Mouse (Mus musculus) left cerebral cortex, postnatal 4 days (tissue): ENCODE data around the gene Wdr46. TPM values are rescaled to one million over a fixed set of nuclear protein-coding genes. Genes with fewer than 3 reads are reported as not detected.
"Not testable (repeated sequence)": the region's sequence is repeated elsewhere in the genome, so short reads cannot be mapped to it uniquely, and the experiment has no call there.

ENCODE experiments used
- DNase-seq: peaks from one replicate; pipeline ENCODE4 v3.0.0-alpha.2; 2022
- intact Hi-C: fragments of 180-260 bp; cut with DNase I; formaldehyde crosslinking; loops from one replicate; pipeline ENCODE4 v1.15.1; 2025
- total RNA-seq, 2 experiments: library from RNA; stranded (reverse); gene quantifications; 2 replicates each; pipeline ENCODE4 v1.2.3; 2021

Gene Wdr46
- 10 to 100 TPM; 30.1 to 36.6 TPM for total RNA-seq

- intact Hi-C loops: no loop called here
- DNase-seq: peak; percentile 83
Observed at GRCm38 (mm10) chr17:33940206-33940805, at the start of gene Wdr46, which contains the start of gene Pfdn6. Gene Wdr46, plus strand, starts transcription at chr17:33940660. Gene Pfdn6, minus strand, starts transcription at chr17:33940343.

DNA sequence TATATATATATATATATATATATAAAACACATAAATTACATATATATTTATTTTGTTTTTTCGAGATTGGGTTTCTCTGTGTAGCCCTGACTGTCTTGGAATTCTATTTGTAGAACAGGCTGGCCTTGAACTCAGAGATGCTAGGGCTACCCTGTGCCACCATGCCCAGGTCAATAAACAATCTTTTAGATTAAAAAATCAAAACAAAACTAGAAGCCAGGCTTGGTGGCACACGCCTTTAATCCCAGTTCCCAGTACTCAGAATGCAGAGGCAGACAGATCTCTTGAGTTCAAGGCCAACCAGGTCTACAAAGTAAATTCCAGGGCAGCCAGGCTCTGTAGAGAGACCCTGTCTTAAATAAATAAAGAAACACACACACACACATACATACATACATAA, 49.1 kb upstream of the Wdr46 start:
- DNase-seq: no peak
- intact Hi-C loops: no loop called here

- DNase-seq, intact Hi-C loops: not testable (repeated sequence)
Observed at GRCm38 (mm10) chr17:33891892-33892291, 48.6 kb upstream of the Wdr46 start.

DNA sequence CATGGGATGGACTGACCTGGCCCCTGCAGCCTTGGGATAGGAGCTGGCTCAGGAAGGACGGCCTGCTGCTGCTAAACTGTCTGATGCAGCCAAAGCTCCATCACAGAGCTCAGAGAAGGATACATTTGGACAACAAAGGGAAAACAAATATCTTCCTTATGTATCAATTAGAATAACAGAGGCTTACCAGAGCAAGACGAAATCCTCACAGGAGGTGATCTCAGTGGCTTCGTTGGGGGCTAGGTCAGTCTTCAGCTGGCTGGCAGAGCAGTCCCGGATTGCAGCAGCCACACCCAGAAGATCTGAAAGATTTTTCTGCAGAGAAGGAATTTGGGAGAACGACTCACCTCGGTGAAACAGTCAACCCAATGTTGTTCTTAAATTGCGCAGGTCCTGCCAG, 48.0 kb upstream of the Wdr46 start:
- DNase-seq: no peak
- intact Hi-C loops: no loop called here

GRCm38 (mm10) chr17:33893011-33893410, 47.4 kb upstream of the Wdr46 start:
- intact Hi-C loops: not testable (repeated sequence)

GRCm38 (mm10) chr17:33897114-33897794, 43.2 kb upstream of the Wdr46 start:
- no peak for DNase-seq
- intact Hi-C loops: no loop called here

More at GRCm38 (mm10) chr17:33893011-33893410, 47.4 kb upstream of the Wdr46 start:
- DNase-seq: not testable (repeated sequence)

DNA sequence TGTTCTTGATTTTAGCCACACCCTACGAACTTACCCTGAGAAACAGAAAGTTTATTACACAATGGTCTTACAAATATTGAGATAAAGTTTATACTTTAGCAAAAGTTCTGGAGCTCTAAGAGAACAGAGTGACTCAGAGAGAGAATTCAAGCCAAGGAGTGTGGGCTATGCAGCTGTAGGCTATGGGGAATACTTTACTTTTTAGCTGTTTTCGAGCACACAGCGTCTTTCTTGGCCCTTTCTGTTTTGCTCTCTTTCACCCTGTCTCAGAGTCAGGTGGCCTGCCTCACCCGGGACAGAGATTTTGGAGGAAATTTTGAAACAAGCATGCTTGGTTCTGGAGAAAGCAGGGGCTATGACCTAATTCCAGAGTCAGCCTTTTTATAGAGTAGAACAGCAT, 42.3 kb upstream of the Wdr46 start:
- intact Hi-C loops, DNase-seq: not testable (repeated sequence)

DNA sequence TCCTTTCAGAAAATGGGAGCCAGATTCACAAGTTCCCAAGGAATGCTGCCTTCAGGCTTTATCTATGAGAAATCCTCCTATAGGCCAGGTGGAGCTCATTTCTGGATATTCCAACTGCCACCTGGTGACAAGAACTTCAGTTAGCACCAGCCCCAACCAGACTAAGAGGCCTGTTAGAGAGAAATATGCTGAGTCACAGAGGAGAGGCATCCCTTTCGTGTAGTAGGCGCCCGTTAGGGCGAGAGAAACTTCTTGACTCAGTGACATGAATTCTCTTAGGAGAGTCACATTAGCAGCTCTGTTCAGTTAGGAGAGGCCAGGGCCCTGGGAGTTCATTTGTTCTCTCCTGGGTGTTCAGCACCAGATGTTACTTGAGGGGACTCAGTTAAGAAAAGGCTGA, 40.8 kb upstream of the Wdr46 start:
- intact Hi-C loops: no loop called here
- no peak for DNase-seq

GRCm38 (mm10) chr17:33900281-33900988, 40.0 kb upstream of the Wdr46 start:
- DNase-seq: no peak
- intact Hi-C loops: no loop called here

DNA sequence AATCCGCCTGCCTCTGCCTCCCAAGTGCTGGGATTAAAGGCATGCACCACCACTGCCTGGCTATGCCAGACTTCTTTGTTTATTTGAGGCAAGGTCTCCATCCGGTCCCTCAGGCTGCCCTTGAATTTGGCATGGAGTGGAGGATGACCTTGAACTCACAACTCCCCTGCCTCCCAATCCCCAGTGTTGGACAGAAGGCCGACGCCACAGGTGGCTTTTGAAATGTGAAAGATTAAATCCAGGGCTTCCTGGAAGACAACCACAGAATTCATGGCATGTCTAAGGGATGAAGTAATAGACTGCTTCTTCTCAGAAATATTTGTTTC, 39.5 kb upstream of the Wdr46 start:
- intact Hi-C loops: no loop called here
- no peak for DNase-seq

- intact Hi-C loops: no loop called here
- DNase-seq: no peak
Observed at GRCm38 (mm10) chr17:33901653-33902052, 38.8 kb upstream of the Wdr46 start.

DNA sequence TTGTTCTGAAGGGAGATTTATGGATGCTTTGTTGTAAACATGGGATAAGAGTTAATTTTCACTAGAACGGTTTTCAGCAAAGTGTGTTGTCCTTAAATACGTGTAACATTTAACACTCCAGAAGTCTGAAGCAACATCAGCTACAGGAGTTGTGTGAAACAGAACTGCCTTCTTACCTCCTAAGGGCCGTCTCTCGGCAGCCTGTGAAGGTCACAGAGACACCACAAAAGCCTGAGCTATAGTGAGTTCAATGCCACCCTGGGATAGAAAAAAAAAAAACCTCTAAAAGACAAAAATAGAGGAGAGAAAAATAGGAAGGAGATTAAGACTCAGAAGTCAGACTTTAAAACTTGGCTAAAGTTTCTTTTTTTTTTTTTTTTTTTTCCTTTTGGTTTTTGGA, 38.4 kb upstream of the Wdr46 start:
- intact Hi-C loops: no loop called here
- no peak for DNase-seq

DNA sequence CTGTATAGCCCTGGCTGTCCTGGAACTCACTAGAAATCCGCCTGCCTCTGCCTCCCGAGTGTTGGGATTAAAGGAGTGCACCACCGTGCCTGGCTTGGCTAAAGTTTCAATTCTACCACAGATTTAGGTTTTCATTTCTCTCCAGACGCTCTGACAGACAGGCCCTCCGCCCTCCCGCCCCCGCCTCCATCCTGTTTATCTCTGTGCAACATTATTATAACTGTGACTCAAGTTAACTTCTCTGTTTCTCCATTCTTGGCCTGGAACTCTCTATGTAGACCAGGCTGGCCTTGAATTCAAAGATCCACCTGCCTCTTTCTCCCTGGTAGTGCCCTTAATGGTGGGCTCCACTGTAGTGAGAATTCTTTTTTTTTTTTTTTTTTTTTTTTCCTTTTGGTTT, 38.0 kb upstream of the Wdr46 start:
- DNase-seq: no peak
- intact Hi-C loops: no loop called here

DNA sequence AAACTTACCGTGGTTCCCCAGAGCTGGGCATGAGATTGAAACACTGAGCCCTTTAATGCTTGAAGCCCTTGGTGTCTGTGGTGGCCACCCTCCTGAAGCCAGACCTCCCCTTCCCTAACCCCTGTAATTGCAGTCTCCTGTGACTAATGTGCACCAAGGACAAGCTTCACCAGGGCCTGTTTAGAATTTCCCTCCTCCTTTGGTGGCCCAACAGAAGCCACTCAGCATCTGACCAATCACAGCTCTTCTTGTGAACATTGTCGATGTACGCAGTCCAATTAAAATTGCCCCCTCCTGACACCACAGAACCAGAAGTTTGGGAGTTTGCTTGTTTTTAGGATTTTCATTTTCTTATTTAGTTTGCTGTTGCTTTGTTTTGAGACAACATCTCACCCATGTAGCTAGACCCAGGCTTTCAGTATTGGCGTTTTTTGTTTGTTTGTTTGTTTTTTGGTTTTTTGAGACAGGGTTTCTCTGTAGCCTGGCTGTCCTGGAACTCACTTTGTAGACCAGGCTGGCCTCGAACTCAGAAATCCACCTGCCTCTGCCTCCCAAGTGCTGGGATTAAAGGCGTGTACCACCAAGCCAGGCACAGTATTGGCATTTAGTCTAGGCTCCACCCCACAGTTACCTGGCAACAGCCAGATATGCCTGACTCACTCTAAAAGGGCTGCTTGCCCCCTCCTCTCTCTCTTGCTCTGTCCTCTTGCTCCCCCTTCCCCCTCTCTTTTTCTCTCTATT, 36.4 kb upstream of the Wdr46 start:
- DNase-seq, intact Hi-C loops: not testable (repeated sequence)

DNA sequence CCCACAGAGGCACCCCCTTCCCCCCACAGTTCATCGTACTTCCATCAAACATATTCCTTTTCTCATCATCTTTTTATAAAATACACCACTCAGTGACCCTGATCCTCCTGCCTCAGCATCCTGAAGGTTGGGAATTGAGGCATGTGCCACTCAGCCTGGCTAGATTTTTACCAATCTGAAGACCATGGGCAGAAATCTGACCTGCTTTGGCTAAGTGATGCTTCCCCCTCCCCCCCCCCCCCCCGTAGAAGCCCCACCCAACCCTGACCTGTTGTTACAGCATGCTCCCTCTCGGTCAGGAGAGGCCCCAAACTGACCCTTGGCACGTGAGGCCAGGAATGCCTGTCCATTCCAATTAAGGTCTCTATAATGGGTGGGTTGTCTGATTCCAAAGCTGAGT, 35.6 kb upstream of the Wdr46 start, which contains the start of gene Platr17:
Gene Platr17, plus strand, starts transcription at position 301 of the 400 bp plus-strand sequence.
- intact Hi-C loops, DNase-seq: not testable (repeated sequence)

DNA sequence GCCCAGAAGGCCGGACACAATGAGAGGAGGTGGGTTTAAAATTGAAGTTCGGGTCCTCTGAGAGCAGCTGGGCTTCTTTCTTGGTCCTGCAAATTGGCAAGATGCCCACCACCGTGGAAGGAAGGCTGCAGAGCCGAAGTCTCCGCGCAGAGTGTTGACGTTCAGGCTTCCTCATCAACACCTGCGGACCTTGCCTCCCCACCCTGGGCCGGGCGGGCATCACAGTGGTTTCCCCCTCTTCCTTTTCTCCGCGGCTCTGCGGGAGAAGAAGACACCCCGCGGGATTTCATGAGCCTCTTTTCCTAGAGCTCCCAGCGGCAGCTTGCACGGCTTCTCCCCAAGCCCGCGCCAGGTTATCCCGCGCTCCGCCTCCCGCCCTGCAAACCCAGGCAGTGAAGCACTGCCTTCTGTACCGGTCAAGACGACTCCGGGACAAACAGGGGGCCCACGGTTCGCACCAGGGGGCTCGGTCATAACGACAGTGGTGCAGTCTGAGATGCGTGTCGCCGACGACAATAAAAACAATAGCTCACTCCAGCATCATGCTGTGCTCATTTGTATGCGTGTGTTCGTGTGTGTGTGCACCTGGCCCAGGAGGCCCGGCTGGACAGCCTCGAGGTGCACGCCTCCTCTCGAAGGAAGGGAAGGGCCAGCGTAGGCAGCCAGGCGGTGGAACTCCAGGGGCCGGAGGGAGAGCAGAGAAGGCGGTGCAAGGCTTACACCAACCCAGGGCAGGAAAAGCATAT, 32.0 kb upstream of the Wdr46 start:
- intact Hi-C loops: no loop called here
- DNase-seq: peak; percentile 66

- intact Hi-C loops: no loop called here
- DNase-seq: peak; percentile 99
Observed at GRCm38 (mm10) chr17:33909077-33909868, 31.2 kb upstream of the Wdr46 start, which contains the start of gene Daxx. Gene Daxx, plus strand, starts transcription at chr17:33909414.

GRCm38 (mm10) chr17:33909869-33910250, 30.6 kb upstream of the Wdr46 start:
- intact Hi-C loops: no loop called here
- no peak for DNase-seq

DNA sequence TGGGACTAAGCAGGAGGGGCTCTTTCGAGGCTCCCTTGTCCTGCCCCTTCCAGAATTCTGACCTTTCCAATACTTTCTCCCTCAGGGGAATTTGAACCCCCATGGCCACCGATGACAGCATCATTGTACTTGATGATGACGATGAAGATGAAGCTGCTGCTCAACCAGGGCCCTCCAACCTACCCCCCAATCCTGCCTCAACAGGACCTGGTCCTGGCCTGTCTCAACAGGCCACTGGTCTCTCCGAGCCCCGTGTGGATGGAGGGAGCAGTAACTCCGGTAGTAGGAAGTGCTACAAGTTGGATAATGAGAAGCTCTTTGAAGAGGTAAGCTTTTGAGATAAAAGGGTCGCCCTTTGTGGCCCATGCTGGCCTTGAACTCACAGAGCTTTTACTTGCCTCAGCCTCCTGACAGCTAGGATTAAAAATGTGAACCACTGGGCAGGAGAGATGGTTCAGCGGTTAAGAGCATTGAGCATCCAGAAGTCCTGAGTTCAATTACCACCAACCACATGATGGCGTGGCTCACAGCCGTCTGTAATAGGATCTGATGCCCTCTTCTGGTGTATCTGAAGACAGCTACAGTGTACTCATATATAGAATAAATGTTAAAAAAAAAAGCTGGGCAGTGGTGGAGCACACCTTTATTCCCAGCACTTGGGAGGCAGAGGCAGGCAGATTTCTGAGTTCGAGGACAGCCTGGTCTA, 30.0 kb upstream of the Wdr46 start:
- no peak for DNase-seq
- intact Hi-C loops: no loop called here
